ENCODE assay signal across 10 mouse cellular contexts in genomic region chr3:133314475-133314874, GRCm38 (mm10). TPM values are rescaled to one million over a fixed set of nuclear protein-coding genes. Genes with fewer than 3 reads are reported as not detected.
DNase-seq lines count a peak whose midpoint lies in the region; ATAC-seq and TF ChIP-seq lines count a peak whose summit lies in the region.
"Had no signal": no experiment of that assay in that cellular context is flagged by ENCODE, and none has a peak within 500 bp of the region (broad histone marks: within the 10 kb centered on the region; RNA-seq: fewer than 3 reads in every experiment).

No protein-coding gene starts in this region.

- DNase-seq in hindbrain, embryonic 11.5 days (ENCODE audit: low spot score): peak; percentile 84
- peak; percentile 84 for DNase-seq in NIH3T3 (ENCODE audit: low read depth)
- peak; percentile 85 to 89 for DNase-seq in cerebellum, postnatal 14 days
- DNase-seq in heart, adult 9 months (ENCODE audit: low spot score in 2 of 2): peak; percentile 27 to 69
- peak; percentile 44 to 65 for DNase-seq in left cerebral cortex, postnatal 36 days (ENCODE audit: low spot score in 2 of 2)
- DNase-seq in thymus, adult 2 months: peak; percentile 84

- TF ChIP-seq POLR2A in olfactory bulb, adult 2 months (IDR thresholded peaks at IDR 0.05; ENCODE audit: insufficient read depth, low read depth, low read length): no peak
- TF ChIP-seq POLR2A in thymus, adult 2 months (IDR thresholded peaks at IDR 0.05; ENCODE audit: control insufficient read depth, extremely low read depth, insufficient read depth, low read length, poor library complexity): no peak

- no peaks in the 10 kb centered on the region for H3K9me3 ChIP-seq in hindbrain, embryonic 11.5 days (ENCODE audit: control insufficient read depth, low read length)
- H3K9me3 ChIP-seq in hindbrain, embryonic 13.5 days: no peaks in the 10 kb centered on the region
- H3K9me3 ChIP-seq: embryonic facial prominence, embryonic 13.5 days had no signal

- H3K4me3 ChIP-seq in hindbrain, embryonic 11.5 days (ENCODE audit: low read depth, low read length): no peak overlapping the region
- no peak overlapping the region for H3K4me3 ChIP-seq in hindbrain, embryonic 13.5 days
- no peak overlapping the region for H3K4me3 ChIP-seq in olfactory bulb, adult 2 months (ENCODE audit: insufficient read depth, low read depth, low read length)
- H3K4me3 ChIP-seq in thymus, adult 2 months (ENCODE audit: control insufficient read depth, insufficient read depth, low read length): no peak overlapping the region
- H3K4me3 ChIP-seq: embryonic facial prominence, embryonic 13.5 days; myocyte had no signal

- H3K27ac ChIP-seq in hindbrain, embryonic 11.5 days (ENCODE audit: low read depth, low read length): no peak overlapping the region
- no peak overlapping the region for H3K27ac ChIP-seq in hindbrain, embryonic 13.5 days
- H3K27ac ChIP-seq in olfactory bulb, adult 2 months (ENCODE audit: insufficient read depth, low read depth, low read length): no peak overlapping the region
- no peak overlapping the region for H3K27ac ChIP-seq in thymus, adult 2 months (ENCODE audit: control insufficient read depth, insufficient read depth, low read length)
- H3K27ac ChIP-seq: embryonic facial prominence, embryonic 13.5 days had no signal

- peak; percentile 65 for TF ChIP-seq CTCF in olfactory bulb, adult 2 months (IDR thresholded peaks at IDR 0.05; ENCODE audit: insufficient read depth, low read depth, low read length)
- TF ChIP-seq CTCF in thymus, adult 2 months (IDR thresholded peaks at IDR 0.05; ENCODE audit: borderline replicate concordance, control insufficient read depth, extremely low read depth, insufficient read depth, low read length, poor library complexity): peak; percentile 67; the same call in 1 of the 2 replicates

- no peak overlapping the region for H3K4me2 ChIP-seq in hindbrain, embryonic 11.5 days (replicated peaks; ENCODE audit: low read depth, low read length)
- H3K4me2 ChIP-seq in hindbrain, embryonic 13.5 days: no peak overlapping the region
- H3K4me2 ChIP-seq: embryonic facial prominence, embryonic 13.5 days had no signal

- no peaks in the 10 kb centered on the region for H3K36me3 ChIP-seq in hindbrain, embryonic 11.5 days (ENCODE audit: control insufficient read depth, insufficient read depth, low read length)
- H3K36me3 ChIP-seq in hindbrain, embryonic 13.5 days: no peaks in the 10 kb centered on the region
- H3K36me3 ChIP-seq in thymus, adult 2 months (ENCODE audit: control insufficient read depth, insufficient read depth, low read length): no peaks in the 10 kb centered on the region
- H3K36me3 ChIP-seq: embryonic facial prominence, embryonic 13.5 days had no signal

- H3K9ac ChIP-seq in hindbrain, embryonic 11.5 days (ENCODE audit: low read depth, low read length): no peak overlapping the region
- H3K9ac ChIP-seq in hindbrain, embryonic 13.5 days: no peak overlapping the region
- H3K9ac ChIP-seq: embryonic facial prominence, embryonic 13.5 days had no signal

- ATAC-seq in hindbrain, embryonic 11.5 days (ENCODE audit: low FRiP score): no peak
- ATAC-seq in hindbrain, embryonic 13.5 days (ENCODE audit: low FRiP score): no peak

- no peaks in the 10 kb centered on the region for H3K27me3 ChIP-seq in hindbrain, embryonic 11.5 days (ENCODE audit: control insufficient read depth, insufficient read depth, low read length)
- no peaks in the 10 kb centered on the region for H3K27me3 ChIP-seq in hindbrain, embryonic 13.5 days
- H3K27me3 ChIP-seq in thymus, adult 2 months (ENCODE audit: control insufficient read depth, insufficient read depth, low read length): no peaks in the 10 kb centered on the region
- H3K27me3 ChIP-seq: embryonic facial prominence, embryonic 13.5 days had no signal

- H3K4me1 ChIP-seq in hindbrain, embryonic 11.5 days (replicated peaks; ENCODE audit: control insufficient read depth, insufficient read depth, low read length): no peaks in the 10 kb centered on the region
- H3K4me1 ChIP-seq in hindbrain, embryonic 13.5 days (replicated peaks): peaks cover 10% of the 10 kb centered on the region; the same call in 1 of the 2 replicates
- H3K4me1 ChIP-seq in olfactory bulb, adult 2 months (ENCODE audit: control insufficient read depth, insufficient read depth, low read length): peaks cover 2% of the 10 kb centered on the region; the same call in 1 of the 2 replicates
- peaks cover 8% of the 10 kb centered on the region for H3K4me1 ChIP-seq in thymus, adult 2 months (replicated peaks; ENCODE audit: control insufficient read depth, insufficient read depth, low read length)
- H3K4me1 ChIP-seq: embryonic facial prominence, embryonic 13.5 days had no signal

- 39% methylated on average over 6 of the region's 6 CpGs for WGBS in hindbrain, embryonic 11.5 days
- WGBS in hindbrain, embryonic 13.5 days: 42% methylated on average over 6 of the region's 6 CpGs
- 46% methylated on average over 6 of the region's 6 CpGs for WGBS in olfactory bulb, adult 2 months
- 24% methylated on average over 6 of the region's 6 CpGs for WGBS in thymus, adult 2 months

- intact Hi-C loops in left cerebral cortex, postnatal 36 days (cut with DNase I): loop anchor here (1.0 to 10.0 kb wide), 3 partner anchors 560 to 1316 kb away; no protein-coding TSS in a partner anchor

RNA-seq across cellular contexts. Expression of gene Ppa2, which starts 4.6 kb away (rescaled TPM):
- 84.9 and 86.4 TPM in 2 replicates for polyA plus RNA-seq in hindbrain, embryonic 11.5 days (2014; fragmentation: Nextera tagmentation; extraction: Ambion mirVana)
- 75.1 and 78.6 TPM in 2 replicates for polyA plus RNA-seq in hindbrain, embryonic 13.5 days (2015; fragmentation: Nextera tagmentation; extraction: Ambion mirVana)
- total RNA-seq in left cerebral cortex, postnatal 36 days (2021): 10 to 100 TPM; 46.4 to 48.4 TPM
- not detected in 2 replicates for polyA plus RNA-seq in olfactory bulb, adult 2 months (2012; ENCODE audit: insufficient read depth, insufficient read length, low replicate concordance, missing spikeins)
- polyA plus RNA-seq in thymus, adult 2 months (2012; rRNA removed): 38.5 and 50.5 TPM in 2 replicates

Comparison
In these comparisons a context has a peak if more than half of its experiments do, and no peak if none do; other contexts are left out.
1. RNA of gene Ppa2, which starts 4.6 kb away (polyA plus RNA-seq): 84.9 to 86.4 TPM in hindbrain, embryonic 11.5 days, 75.1 to 78.6 TPM in hindbrain, embryonic 13.5 days and 38.5 to 50.5 TPM in thymus, adult 2 months; not detected in olfactory bulb, adult 2 months; every median in the first group is over 10 times any median in the second.
2. Peak in every context shown above with its lines, with median percentiles within 50 percentile points of each other: DNase-seq.